Mouse (Mus musculus) adrenal gland, adult 2 months (tissue): ENCODE results near the gene Osgep. TPM values are rescaled to one million over a fixed set of nuclear protein-coding genes. Genes with fewer than 3 reads are reported as not detected.
"Not testable (repeated sequence)": the region's sequence is repeated elsewhere in the genome, so short reads cannot be mapped to it uniquely, and the experiment has no call there.

Source experiments
- DNase-seq: peaks from one replicate; pipeline ENCODE4 v3.0.0; 2021
- long read RNA-seq: library from polyadenylated mRNA; stranded (forward); transcript quantifications from one replicate; pipeline ENCODE4 v2.0.0, GENCODE M21; 2021
- polyA plus RNA-seq: library from polyadenylated mRNA; depleted of rRNA; stranded (reverse); fragments of >200 nt; gene quantifications from 2 replicates; pipeline ENCODE4 v1.2.3, GENCODE M21; 2012; rRNA removed
- total RNA-seq, 2 experiments: library from RNA; stranded (reverse); gene quantifications; 2 replicates each; pipeline ENCODE4 v1.2.3; 2021

Gene Osgep
- 10 to 100 TPM; 37.7 to 45.0 TPM for total RNA-seq
- 149 and 171 TPM in 2 replicates for polyA plus RNA-seq
- long read RNA-seq, transcript Osgep-202 (11 exons, 3,388 nt), result major isoform, 47 of 61 reads
- long read RNA-seq, partial matches to known transcripts, result 6 of 61 reads
- long read RNA-seq, other reads (novel, unspliced or antisense), result 7 of 61 reads

DNA sequence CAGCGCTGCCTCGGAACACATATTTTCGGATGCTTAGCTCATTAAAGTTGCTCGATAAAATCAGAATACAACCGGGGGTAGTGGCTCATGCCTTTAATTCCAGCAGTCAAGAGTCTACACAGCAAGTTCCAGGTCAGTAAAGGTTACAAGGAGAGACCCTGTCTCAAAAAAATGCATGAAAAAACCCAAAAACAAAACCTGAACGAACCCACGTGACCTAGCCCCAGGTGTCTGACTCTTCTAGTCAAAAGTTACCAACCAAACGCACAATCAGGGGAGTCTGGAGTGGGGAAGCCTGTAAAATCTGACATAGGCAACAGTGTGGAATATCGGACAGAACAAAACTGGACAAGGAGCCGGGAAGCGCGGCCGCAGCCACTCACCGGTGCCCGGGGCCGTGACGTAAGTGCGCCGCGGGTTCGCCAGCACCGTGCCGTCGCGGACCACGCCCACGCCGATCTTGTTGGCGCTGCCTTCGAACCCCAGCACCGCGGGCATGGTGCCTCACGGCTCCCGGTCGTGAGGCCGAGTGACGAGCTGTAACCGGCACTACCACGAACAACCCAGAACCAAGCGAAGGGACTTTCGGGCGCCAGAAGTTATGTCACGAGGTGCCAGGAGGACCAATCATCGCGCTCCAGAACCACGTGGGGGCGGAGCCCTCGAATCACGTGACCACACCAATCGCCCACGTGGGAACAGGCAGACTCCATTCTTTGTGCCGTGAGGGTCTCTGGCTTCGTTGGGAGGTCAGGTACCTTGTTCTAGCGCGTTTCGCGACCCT lies at the start of gene Osgep, which contains the start of gene Apex1:
Gene Osgep, minus strand, starts transcription at position 613 of the 784 bp plus-strand sequence.
Gene Apex1, plus strand, starts transcription at position 688 of the 784 bp plus-strand sequence.
- peak; percentile 97 for DNase-seq

- DNase-seq, result no peak
Observed at GRCm38 (mm10) chr14:50973700-50974099, 49.0 kb upstream of the Osgep start.

DNA sequence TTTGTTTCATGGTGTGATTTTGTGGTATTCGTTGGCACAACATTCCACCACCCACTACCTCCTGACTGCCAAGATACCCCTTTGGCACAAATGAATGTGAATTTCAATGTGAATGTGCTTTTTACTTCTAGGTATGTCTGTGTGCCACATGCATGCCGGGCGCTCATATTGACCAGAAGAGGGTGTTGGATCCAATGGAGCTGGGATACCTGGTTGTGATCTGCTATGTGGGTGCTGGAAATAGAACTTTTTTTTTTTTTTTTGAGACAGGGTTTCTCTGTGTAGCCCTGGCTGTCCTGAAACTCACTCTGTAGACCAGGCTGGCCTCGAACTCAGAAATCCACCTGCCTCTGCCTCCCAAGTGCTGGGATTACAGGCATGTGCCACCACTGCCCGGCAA lies 48.4 kb upstream of the Osgep start:
- not testable (repeated sequence) for DNase-seq

GRCm38 (mm10) chr14:50970822-50971221 lies 46.1 kb upstream of the Osgep start:
- no peak for DNase-seq

DNA sequence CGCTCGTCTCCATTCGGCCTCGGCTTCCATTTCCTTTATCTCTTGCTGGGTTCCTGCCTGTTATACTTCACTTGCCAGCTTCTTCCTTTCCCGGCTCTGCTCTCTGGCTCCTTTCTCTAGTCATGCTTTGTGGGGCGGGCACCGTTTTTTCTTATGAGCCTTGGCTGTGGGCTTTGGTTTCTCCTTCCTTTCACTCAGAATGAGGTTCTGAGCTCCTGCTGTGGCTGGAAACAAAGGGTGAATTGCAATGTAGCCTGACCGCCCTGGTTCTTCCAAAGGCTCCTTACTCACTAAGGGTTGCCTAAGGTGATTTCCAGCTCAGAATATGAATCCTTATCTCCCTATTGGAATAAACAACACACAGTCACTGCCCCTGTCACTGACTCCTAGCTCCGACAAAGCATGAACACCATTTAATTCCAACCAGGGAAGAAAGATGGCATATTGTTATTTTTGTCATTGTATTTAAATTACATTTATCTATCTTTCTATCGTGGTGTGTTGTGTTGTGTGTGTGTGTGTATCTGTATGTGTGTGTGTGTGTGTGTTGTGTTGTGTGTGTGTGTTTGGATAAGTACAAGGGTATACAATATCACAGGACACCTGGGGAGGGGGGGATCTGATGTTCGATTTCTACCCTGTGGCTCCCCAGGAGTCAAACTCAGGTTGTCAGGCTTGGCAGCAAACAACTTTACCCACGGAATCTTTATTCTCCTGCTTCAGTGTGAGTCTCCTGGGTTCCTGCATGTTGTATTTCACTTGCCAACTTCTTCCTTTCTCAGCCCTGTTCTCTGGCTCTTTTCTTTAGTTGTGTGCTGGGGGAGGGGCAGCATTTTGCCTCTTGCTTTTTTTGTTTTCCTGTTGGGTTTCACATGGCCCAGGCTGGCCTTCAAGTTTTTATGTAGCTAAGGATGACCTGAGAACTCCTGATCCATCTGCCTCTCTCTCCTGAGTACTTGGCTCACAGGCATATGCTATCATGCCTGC lies 45.2 kb upstream of the Osgep start:
- no peak for DNase-seq

- no peak for DNase-seq
Observed at GRCm38 (mm10) chr14:50969041-50969440, 44.3 kb upstream of the Osgep start.

- no peak for DNase-seq
Observed at GRCm38 (mm10) chr14:50968216-50968980, 43.7 kb upstream of the Osgep start.

- not testable (repeated sequence) for DNase-seq
Observed at GRCm38 (mm10) chr14:50958289-50958995, 33.7 kb upstream of the Osgep start.

- DNase-seq, result not testable (repeated sequence)
Observed at GRCm38 (mm10) chr14:50957146-50957545, 32.5 kb upstream of the Osgep start.

DNA sequence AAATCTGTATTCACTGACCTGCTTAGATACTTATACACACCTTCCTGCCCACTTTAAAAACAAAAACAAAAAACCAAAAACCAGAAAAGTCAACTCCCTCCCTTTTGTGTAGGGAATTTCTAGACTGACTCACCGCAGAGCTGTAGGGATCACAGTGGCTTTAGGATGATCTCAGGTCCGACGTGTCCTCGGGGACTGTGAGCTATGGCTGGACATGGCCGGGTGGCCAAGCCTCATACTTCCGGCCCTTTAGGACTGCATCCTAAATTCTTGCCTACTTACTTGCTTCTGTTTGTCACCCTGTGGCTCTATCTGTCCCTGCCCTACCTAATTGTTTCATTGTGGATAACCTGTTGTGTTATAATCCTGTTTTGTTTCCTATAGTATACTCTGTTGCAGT lies 32.0 kb upstream of the Osgep start:
- not testable (repeated sequence) for DNase-seq

DNA sequence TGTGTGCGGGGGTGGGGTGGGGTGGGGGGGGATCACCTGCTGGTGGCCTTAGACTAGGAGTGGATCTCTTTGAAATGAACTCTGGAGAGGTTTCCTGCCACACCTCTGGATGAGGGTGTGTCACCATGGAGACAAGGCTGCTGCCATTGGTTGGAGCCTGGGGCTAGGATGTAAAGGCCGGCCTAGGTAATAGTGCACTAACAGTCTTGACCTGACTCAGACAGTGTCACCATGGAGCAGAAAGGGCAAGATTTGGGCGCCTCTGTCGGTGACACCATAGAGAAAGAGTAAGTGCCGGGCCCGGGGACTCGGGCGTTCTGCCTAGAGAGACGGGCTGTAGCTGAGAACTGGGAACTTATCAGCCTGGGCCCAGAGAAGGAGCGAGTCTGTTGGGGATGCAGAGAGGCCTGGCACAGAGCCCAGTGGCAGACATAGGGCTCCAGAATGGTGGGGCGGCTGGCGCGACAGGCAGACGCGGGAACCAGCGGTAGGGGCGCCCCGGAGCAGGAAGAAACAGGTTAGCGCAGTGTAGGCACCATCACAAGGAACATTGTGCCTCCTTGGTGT lies 31.3 kb upstream of the Osgep start, which contains the start of gene Pnp2:
Gene Pnp2, plus strand, starts transcription at position 51 of the 567 bp plus-strand sequence.
- DNase-seq, result peak; percentile 70

- no peak for DNase-seq
Observed at GRCm38 (mm10) chr14:50955487-50955886, 30.8 kb upstream of the Osgep start.

GRCm38 (mm10) chr14:50945526-50945925 lies 20.8 kb upstream of the Osgep start:
- not testable (repeated sequence) for DNase-seq

- DNase-seq, result not testable (repeated sequence)
Observed at GRCm38 (mm10) chr14:50945081-50945480, 20.4 kb upstream of the Osgep start.

DNA sequence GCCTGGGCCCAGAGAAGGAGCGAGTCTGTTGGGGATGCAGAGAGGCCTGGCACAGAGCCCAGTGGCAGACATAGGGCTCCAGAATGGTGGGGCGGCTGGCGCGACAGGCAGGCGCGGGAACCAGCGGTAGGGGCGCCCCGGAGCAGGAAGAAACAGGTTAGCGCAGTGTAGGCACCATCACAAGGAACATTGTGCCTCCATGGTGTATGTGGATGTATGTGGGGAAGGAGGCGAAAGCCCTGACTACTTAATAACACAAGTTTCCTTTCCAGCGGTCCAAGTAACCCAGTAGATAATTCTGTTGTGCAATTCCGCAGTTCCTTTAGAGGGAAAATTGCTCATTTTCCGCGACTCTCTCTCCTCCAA lies 20.0 kb upstream of the Osgep start:
- not testable (repeated sequence) for DNase-seq

DNA sequence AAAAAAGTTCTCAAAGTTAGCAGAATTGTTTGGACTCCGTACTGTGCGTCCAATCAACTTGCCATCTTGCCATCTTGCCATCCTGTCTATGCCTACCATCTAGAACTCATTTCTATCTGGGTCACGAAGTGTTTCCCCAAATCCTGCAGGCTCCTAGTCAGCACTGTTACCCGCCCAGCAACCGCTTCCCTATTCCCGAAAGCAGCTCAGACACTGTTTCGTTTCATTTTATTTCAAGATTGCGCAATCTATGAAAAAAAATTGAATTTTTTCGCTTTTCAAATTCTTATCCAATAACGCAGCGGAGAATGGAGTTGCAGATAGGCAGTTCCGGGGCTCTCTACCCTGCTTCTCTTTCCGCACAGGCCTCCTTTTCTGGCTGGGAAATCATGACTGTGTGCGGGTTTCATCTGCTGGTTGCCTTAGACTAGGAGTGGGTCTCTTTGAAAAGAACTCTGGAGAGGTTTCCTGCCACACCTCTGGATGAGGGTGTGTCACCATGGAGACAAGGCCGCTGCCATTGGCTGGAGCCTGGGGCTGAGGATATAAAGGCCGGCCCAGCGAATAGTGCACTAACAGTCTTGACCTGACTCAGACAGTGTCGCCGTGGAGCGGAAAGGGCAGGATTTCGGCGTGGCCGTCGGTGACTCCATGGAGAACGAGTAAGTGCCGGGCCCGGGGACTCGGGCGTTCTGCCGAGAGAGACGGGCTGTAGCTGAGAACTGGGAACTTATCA lies 19.4 kb upstream of the Osgep start, which contains the start of gene Gm49342:
Gene Gm49342, plus strand, starts transcription at position 586 of the 736 bp plus-strand sequence.
- DNase-seq, result peak; percentile 98

DNA sequence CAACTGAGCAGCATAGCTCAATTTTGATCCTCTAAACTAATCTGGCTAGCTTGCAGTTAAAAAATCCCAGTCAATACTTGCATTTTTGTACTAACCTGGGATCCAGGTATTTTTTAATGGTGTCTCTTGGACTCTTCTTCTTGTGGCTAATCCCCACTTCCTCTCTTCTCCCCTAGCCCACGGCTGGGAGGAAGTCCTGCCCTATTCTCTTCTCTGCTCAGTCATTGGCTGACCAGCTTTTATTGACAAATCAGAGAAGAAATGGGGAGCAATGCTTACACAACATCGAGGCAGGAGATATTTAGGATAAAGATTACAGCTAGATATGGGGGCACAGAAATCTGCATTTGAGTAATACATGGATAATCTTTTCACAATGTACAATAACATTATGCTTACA lies 14.2 kb upstream of the Osgep start:
- DNase-seq, result no peak

DNA sequence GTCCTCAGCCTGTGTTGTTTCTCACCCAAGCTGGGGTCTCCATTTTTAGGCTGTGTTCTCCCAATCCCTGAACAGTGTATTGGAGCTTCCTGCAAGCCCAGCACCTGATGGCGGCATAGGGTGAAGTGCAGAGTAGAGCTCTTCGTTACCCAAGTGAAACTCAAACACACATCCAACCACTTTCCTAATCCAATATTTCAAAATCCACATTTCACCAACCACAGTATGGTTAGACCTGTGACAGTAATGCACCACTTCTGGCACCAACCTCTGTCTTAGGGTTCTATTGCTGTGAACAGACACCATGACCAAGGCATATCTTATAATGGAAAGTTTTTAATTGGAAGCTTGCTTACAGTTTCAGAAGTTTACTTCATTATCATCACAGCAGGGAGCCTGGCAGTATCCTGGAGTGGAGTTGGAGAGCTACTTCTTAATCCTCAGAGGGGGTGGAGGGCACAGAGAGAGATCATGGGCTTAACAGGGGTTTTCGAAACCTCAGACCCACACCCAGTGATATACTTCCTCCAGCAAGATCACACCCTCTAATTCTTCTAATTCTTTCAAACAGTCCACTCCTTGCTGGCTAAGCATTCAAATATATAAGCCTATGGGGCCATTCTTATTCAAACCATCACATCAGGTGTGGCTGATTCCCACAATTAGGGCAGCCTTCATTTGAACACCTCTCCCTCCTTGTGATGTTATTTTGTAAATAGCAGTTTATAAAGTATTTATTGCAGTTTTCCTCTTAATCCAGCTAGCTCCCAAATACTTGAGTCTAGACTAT lies 13.6 kb upstream of the Osgep start:
- DNase-seq, result no peak

- no peak for DNase-seq
Observed at GRCm38 (mm10) chr14:50936649-50937048, 12.0 kb upstream of the Osgep start.
